Mouse (Mus musculus) adrenal gland, adult 8-10 months (tissue): Measurements from ENCODE around the gene Cdkal1. TPM values are rescaled to one million over a fixed set of nuclear protein-coding genes. Genes with fewer than 3 reads are reported as not detected.

ENCODE experiments used
- DNase-seq: peaks from one replicate; pipeline ENCODE4 v3.0.0; 2022
- total RNA-seq, 4 experiments: library from RNA; stranded (reverse); gene quantifications; 2 replicates each; pipeline ENCODE4 v1.2.4; 2022

The Cdkal1 gene
- total RNA-seq, 4 experiments from 2014 or later = 21.4 to 36.6 (median 31.2) TPM

GRCm38 (mm10) chr13:29698307-29698985 is 157.0 kb downstream of the Cdkal1 start:
- DNase-seq = no peak

GRCm38 (mm10) chr13:29697230-29697629 is 158.2 kb downstream of the Cdkal1 start:
- DNase-seq = no peak

- no peak for DNase-seq
These were observed 164.7 kb downstream of the Cdkal1 start for GRCm38 (mm10) chr13:29690734-29691133.

GRCm38 (mm10) chr13:29688851-29689250 is 166.6 kb downstream of the Cdkal1 start:
- no peak for DNase-seq

- no peak for DNase-seq
These were observed 167.6 kb downstream of the Cdkal1 start for GRCm38 (mm10) chr13:29687872-29688271.

- no peak for DNase-seq
These were observed 175.8 kb downstream of the Cdkal1 start for GRCm38 (mm10) chr13:29679479-29680186.

- no peak for DNase-seq
These were observed 177.9 kb downstream of the Cdkal1 start for GRCm38 (mm10) chr13:29677559-29677958.

- DNase-seq = no peak
These were observed 184.8 kb downstream of the Cdkal1 start for GRCm38 (mm10) chr13:29670626-29671025.

- no peak for DNase-seq
These were observed 191.6 kb downstream of the Cdkal1 start for GRCm38 (mm10) chr13:29663908-29664307.

GRCm38 (mm10) chr13:29655841-29656365 is 199.6 kb downstream of the Cdkal1 start:
- DNase-seq = no peak

GRCm38 (mm10) chr13:29653407-29653806 is 202.1 kb downstream of the Cdkal1 start:
- no peak for DNase-seq

GRCm38 (mm10) chr13:29652791-29653190 is 202.7 kb downstream of the Cdkal1 start:
- DNase-seq = no peak

GRCm38 (mm10) chr13:29650576-29651236 is 204.8 kb downstream of the Cdkal1 start:
- no peak for DNase-seq

GRCm38 (mm10) chr13:29649593-29649992 is 205.9 kb downstream of the Cdkal1 start:
- DNase-seq = no peak

- DNase-seq = no peak
These were observed 213.2 kb downstream of the Cdkal1 start for GRCm38 (mm10) chr13:29642226-29642625.

GRCm38 (mm10) chr13:29641200-29641599 is 214.3 kb downstream of the Cdkal1 start:
- no peak for DNase-seq

- DNase-seq = no peak
These were observed 215.3 kb downstream of the Cdkal1 start for GRCm38 (mm10) chr13:29640186-29640585.

- DNase-seq = no peak
These were observed 217.2 kb downstream of the Cdkal1 start for GRCm38 (mm10) chr13:29638303-29638702.

GRCm38 (mm10) chr13:29637788-29638187 is 217.7 kb downstream of the Cdkal1 start:
- DNase-seq = peak; percentile 52

- no peak for DNase-seq
These were observed 219.9 kb downstream of the Cdkal1 start for GRCm38 (mm10) chr13:29635581-29635980.

GRCm38 (mm10) chr13:29631342-29631741 is 224.1 kb downstream of the Cdkal1 start:
- no peak for DNase-seq

- DNase-seq = no peak
These were observed 226.9 kb downstream of the Cdkal1 start for GRCm38 (mm10) chr13:29628607-29629006.

- peak; percentile 28 for DNase-seq
These were observed 227.9 kb downstream of the Cdkal1 start for GRCm38 (mm10) chr13:29627438-29628124.
